In the genomic region with DNA sequence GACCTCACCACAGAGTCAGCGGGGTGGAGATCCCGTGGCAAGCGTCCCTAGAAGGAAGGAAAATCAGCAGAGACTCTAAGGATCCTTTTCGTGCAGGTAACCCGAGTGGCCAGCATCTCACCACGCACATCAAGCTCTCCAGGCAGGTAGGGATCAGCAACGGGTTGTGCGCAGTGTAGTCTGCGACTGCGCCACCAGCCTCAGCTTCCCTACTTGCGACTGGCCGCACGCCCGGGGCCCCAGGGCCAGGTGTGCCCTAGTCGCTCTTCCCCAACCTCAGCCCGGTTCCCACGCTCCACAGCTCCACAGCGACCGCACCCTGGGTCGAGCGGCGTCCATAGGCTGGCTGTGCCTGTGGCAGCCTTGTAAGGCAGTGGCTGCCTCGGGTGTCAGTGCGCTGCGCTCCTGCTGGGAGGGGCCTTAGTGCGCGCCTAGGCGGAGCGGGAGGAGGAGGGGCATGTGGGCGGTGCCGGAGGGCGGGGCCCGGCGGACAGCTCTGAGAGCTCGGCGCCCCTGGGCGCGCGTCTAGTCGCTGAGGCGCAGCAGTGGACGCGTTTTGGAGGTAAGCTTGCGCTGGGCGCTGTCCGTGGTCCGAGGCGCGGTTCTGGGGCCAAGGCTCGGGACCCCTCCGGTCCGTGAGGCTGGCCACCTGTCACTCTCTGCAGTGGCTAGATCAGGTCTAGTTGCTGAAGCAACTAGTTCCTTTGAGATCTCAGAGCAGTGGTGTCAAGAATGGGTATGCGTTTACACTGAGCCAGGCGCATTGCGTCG, we compare ENCODE assay signal across 8 mouse cellular contexts. TPM values are rescaled to one million over a fixed set of nuclear protein-coding genes. Genes with fewer than 3 reads are reported as not detected.
DNase-seq lines count a peak whose midpoint lies in the region; ATAC-seq lines count a peak whose summit lies in the region.

TSS of gene Tppp (plus strand) at position 460 of the 771 bp plus-strand sequence.

- peaks cover 28% of the 10 kb centered on the region for H3K4me1 ChIP-seq in embryonic facial prominence, embryonic 13.5 days
- H3K4me1 ChIP-seq in limb, embryonic 10.5 days = peaks cover 24% of the 10 kb centered on the region
- H3K4me1 ChIP-seq in midbrain, embryonic 12.5 days = peaks cover 13% of the 10 kb centered on the region; the same call in 1 of the 2 replicates

- ATAC-seq in embryonic facial prominence, embryonic 13.5 days (ENCODE audit: insufficient number of reproducible peaks, insufficient read depth, low FRiP score, low TSS enrichment, low read depth) = peak; percentile 92
- ATAC-seq in midbrain, embryonic 12.5 days (ENCODE audit: low FRiP score, low read depth) = peak; percentile 94

- H3K27me3 ChIP-seq in embryonic facial prominence, embryonic 13.5 days = peaks cover 37% of the 10 kb centered on the region
- H3K27me3 ChIP-seq in limb, embryonic 10.5 days (ENCODE audit: low read depth, poor library complexity, severe bottlenecking) = peaks cover 65% of the 10 kb centered on the region
- H3K27me3 ChIP-seq in midbrain, embryonic 12.5 days = peaks cover 53% of the 10 kb centered on the region

- peak within 1 kb of the TSS; percentile 55 for H3K4me3 ChIP-seq in embryonic facial prominence, embryonic 13.5 days
- peak within 1 kb of the TSS; percentile 64 for H3K4me3 ChIP-seq in limb, embryonic 10.5 days
- peak within 1 kb of the TSS; percentile 53 for H3K4me3 ChIP-seq in midbrain, embryonic 12.5 days

- under 1% methylated on average over 56 of the region's 56 CpGs for WGBS in embryonic facial prominence, embryonic 13.5 days
- under 1% methylated on average over 56 of the region's 56 CpGs for WGBS in limb, embryonic 10.5 days
- WGBS in midbrain, embryonic 12.5 days = under 1% methylated on average over 50 of the region's 56 CpGs

- no peak within 1 kb of the TSS for H3K27ac ChIP-seq in embryonic facial prominence, embryonic 13.5 days
- H3K27ac ChIP-seq in limb, embryonic 10.5 days = peak within 1 kb of the TSS; percentile 7
- peak within 1 kb of the TSS; percentile 54; the same call in 1 of the 2 replicates for H3K27ac ChIP-seq in midbrain, embryonic 12.5 days (replicated peaks)

- peak; percentile 77 to 80 for DNase-seq in adrenal gland, postnatal 4 days (ENCODE audit: low spot score in 2 of 2)
- peak; percentile 96 to 98 for DNase-seq in heart, adult 18-20 months
- DNase-seq in kidney, adult 18-20 months = peak; percentile 95
- DNase-seq in limb, embryonic 10.5 days (ENCODE audit: low spot score) = peak; percentile 85
- DNase-seq in skeletal muscle tissue, adult 2 months (ENCODE audit: low read depth, low spot score) = peak; percentile 88
- no peak for DNase-seq in adipocyte (ENCODE audit: low spot score)

- H3K9ac ChIP-seq in embryonic facial prominence, embryonic 13.5 days = peak within 1 kb of the TSS; percentile 67
- peak within 1 kb of the TSS; percentile 43 for H3K9ac ChIP-seq in midbrain, embryonic 12.5 days (replicated peaks)

- no peaks in the 10 kb centered on the region for H3K36me3 ChIP-seq in embryonic facial prominence, embryonic 13.5 days
- no peaks in the 10 kb centered on the region for H3K36me3 ChIP-seq in limb, embryonic 10.5 days
- H3K36me3 ChIP-seq in midbrain, embryonic 12.5 days = no peaks in the 10 kb centered on the region

- H3K9me3 ChIP-seq in embryonic facial prominence, embryonic 13.5 days = no peaks in the 10 kb centered on the region
- H3K9me3 ChIP-seq in limb, embryonic 10.5 days (replicated peaks) = no peaks in the 10 kb centered on the region
- no peaks in the 10 kb centered on the region for H3K9me3 ChIP-seq in midbrain, embryonic 12.5 days

- H3K4me2 ChIP-seq in embryonic facial prominence, embryonic 13.5 days = peak within 1 kb of the TSS; percentile 99
- peak within 1 kb of the TSS; percentile 95 for H3K4me2 ChIP-seq in midbrain, embryonic 12.5 days (replicated peaks)

RNA-seq across cellular contexts. Expression of gene Tppp, which starts in this region (rescaled TPM):
- total RNA-seq in adrenal gland, postnatal 4 days (2021) = 1 to 10 TPM; 3.1 to 4.3 TPM
- polyA plus RNA-seq in embryonic facial prominence, embryonic 13.5 days (2015; fragmentation: Nextera tagmentation; extraction: Ambion mirVana) = 1.1 and 1.6 TPM in 2 replicates
- total RNA-seq in heart, adult 18-20 months (2021) = 10 to 100 TPM; 12.9 to 13.3 TPM
- polyA plus RNA-seq in limb, embryonic 10.5 days (2016; fragmentation: Nextera tagmentation; extraction: Ambion mirVana) = 0.20 and 0.25 TPM in 2 replicates
- 4.2 and 4.5 TPM in 2 replicates for polyA plus RNA-seq in midbrain, embryonic 12.5 days (2016; fragmentation: Nextera tagmentation; extraction: Ambion mirVana)

Comparison
In these comparisons a context has a peak if more than half of its experiments do, and no peak if none do; other contexts are left out.
1. Peak in DNase-seq, H3K4me3 ChIP-seq and H3K27ac ChIP-seq in limb, embryonic 10.5 days; RNA of the gene not detected or under 1 TPM.